Mouse (Mus musculus) testis, adult 2 months (tissue): ENCODE results near the gene Nphs1.

ENCODE experiments used
- CTCF ChIP-seq: fragments of 200-500 bp; IDR thresholded peaks from 2 replicates; pipeline ENCODE4 v1.5.1; 2012; ENCODE audit warnings: low read depth, mild to moderate bottlenecking, inconsistent platforms, low read length, moderate library complexity; ENCODE audit not compliant: control insufficient read depth, insufficient read depth, insufficient replicate concordance
- POLR2A ChIP-seq: fragments of 200-500 bp; IDR thresholded peaks from 2 replicates; pipeline ENCODE4 v1.6.1; 2012; ENCODE audit warnings: low read depth, mild to moderate bottlenecking, inconsistent platforms, low read length, moderate library complexity; ENCODE audit not compliant: control insufficient read depth

DNA sequence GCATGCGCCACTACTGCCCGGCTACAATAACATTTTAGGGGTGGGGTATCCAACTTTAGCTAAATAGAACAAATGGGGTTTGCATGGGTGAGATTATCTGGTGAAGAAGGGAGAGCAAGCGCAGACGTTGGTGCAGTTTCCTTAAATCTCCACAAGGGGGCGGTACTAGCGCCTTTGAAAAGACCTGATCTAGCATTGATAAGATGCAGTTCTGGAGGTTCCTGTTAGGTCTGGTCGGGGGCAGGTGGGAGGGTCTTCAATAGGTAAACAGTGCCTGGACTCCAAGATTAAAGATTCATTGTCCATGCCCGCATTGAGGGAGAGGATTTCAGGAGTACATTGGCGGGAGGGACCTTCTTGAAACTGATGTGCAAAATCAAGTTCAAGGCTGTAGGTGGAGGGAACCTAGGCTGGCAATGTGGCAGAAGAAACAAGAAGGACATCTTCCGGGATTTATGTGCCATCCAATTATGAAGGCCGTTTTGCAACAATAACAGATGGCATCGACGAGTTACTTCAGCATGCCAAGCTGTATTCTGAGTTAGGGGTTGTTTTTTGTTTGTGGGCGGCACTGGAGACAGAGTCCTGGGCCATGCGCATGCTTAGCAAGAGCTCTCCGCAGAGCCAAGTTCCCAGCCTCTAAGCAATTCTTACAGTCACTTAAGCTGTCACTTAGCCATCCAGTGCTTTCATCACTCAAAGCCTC, 32.3 kb downstream of the Nphs1 start:
- TF ChIP-seq CTCF (0 out of 2 replicates have a peak, but pooled peaks have one; percentile 14), POLR2A (no peak)
